Mouse (Mus musculus) urinary bladder, adult 18-20 months (tissue): Measurements from ENCODE around the gene Kcnmb3.
"Not testable (repeated sequence)": the region's sequence is repeated elsewhere in the genome, so short reads cannot be mapped to it uniquely, and the experiment has no call there.

Source experiments
- DNase-seq, 2 experiments: peaks; one replicate each; pipeline ENCODE4 v3.0.0; 2022; ENCODE audit warnings: low spot score in 2 of 2, mixed read lengths in 2 of 2

The Kcnmb3 gene

DNA sequence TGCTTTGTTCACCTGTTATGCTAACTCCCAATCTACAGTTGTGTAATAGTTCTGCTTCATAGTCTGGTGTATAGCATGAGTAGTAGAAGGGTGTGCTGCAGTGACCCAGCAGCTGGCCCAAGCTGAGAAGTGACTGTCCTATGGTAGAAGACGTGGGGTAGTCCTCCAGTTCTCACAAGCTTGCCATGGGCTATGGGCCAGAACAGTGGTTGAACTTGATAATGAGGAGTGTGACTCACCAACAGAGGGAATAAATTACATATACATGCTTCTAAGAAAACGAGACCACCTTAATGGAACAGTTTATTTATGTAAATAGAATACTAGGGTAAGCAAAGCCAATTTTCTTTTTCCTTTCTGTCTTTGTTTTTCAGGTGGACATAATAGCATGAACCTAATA, 61.6 kb downstream of the Kcnmb3 start:
- DNase-seq: no peak

GRCm38 (mm10) chr3:32429351-32429750, 62.7 kb downstream of the Kcnmb3 start:
- DNase-seq: not testable (repeated sequence)

DNA sequence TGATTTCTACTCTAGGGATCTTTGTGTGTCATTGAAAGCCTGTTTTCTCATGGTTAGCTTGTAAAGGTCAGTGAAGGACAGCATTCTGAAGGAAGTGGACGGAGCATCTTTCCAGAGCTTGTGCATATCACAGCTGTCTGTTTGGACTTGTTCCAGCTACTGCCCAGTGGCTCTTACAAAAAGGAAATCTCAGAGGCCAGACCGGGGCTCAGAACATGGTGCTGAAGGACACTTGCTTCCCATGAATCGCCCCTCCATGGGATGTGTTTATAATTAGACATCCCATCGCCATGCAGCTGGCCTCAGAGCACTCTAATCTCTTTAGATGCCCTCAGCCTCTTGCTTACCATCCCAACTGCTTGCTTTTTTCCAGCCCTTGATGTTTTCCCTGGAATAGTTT, 63.1 kb downstream of the Kcnmb3 start:
- no peak for DNase-seq

DNA sequence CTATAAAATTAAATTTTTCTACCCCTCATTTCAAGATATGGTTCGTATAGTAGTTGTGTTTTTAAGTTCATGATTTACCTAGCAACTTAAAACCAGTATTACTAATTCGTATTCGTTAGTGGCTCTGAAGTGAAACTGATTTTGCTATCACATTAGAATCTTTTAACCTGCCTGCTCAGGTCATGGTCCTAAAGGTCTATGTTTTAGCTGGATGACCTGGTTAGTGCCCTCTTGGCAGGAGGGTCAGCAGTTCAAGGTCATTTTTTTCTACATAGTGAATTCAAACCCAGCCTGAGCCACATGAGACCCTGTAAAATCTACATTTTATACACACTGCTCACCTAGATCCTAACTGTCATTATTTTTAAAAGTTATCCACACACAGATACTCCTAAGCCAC, 63.7 kb downstream of the Kcnmb3 start:
- DNase-seq: no peak

DNA sequence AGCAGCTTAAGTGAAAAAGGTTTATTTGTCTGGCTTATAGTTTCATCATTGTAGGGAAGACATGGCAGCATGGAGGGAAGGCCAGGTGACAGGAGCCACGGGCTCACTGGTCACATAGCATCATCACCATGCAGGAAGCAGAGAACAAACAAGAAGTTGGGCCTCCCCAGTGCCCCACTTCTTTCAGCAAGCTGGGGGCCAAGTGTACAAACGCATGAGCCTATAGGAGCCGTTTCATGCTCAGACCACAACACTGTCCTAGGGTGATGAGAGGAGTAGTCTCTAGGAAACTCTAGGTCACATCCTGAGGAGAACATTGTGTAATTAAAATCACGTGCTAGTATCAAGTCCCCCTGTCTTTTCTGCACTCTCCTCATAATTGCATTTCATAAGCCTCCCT, 64.3 kb downstream of the Kcnmb3 start:
- no peak for DNase-seq
